Mouse (Mus musculus): ENCODE measurements around the gene Efcab12. TPM values are rescaled to one million over a fixed set of nuclear protein-coding genes. Genes with fewer than 3 reads are reported as not detected.
A peak's percentile ranks its signal among the peaks of the same experiment; 100 is the strongest.

The Efcab12 gene
- total RNA-seq (2012; rRNA removed) (not detected in 2 replicates), polyA plus RNA-seq (2012; ENCODE audit: insufficient read depth in 1 of 2, insufficient read length in 2 of 2, low read depth in 1 of 2, low replicate concordance in 2 of 2, missing spikeins in 1 of 2) (under 1 TPM in 1 of 2 experiments, not detected in 1; 0.11 TPM)

GRCm38 (mm10) chr6:115838161-115838597 is at the start of gene Efcab12:
Gene Efcab12 (minus strand): TSS chr6:115838412.
- no peak within 1 kb of the TSS for H3K9ac ChIP-seq (ENCODE audit: control insufficient read depth, low read depth, low read length, poor library complexity, severe bottlenecking)
- DNase-seq (ENCODE audit: low read depth, low spot score) = no peak
- no peaks in the 10 kb centered on the region for H3K27me3 ChIP-seq (ENCODE audit: control insufficient read depth in 1 of 2, insufficient read depth in 2 of 2, low read length in 2 of 2)
- H3K9me3 ChIP-seq (replicated peaks; ENCODE audit: insufficient read depth, low read length) = no peaks in the 10 kb centered on the region
- H3K79me2 ChIP-seq (ENCODE audit: control insufficient read depth, insufficient read depth, low read length, poor library complexity) = no peaks in the 10 kb centered on the region
- H3K27ac ChIP-seq (ENCODE audit: control insufficient read depth, low read depth, low read length) = no peak within 1 kb of the TSS
- no peaks in the 10 kb centered on the region for H3K4me1 ChIP-seq (ENCODE audit: control insufficient read depth in 1 of 2, insufficient read depth in 2 of 2, low read length in 2 of 2)
- no peaks in the 10 kb centered on the region for H3K36me3 ChIP-seq (ENCODE audit: control insufficient read depth in 1 of 2, insufficient read depth in 2 of 2, low read length in 2 of 2)
- TF ChIP-seq UBTF (IDR thresholded peaks at IDR 0.05; ENCODE audit: borderline replicate concordance, insufficient read depth, low read depth, low read length) (no peak), ELF1 (IDR thresholded peaks at IDR 0.05; ENCODE audit: low read depth, low read length) (no peak), HCFC1 (IDR thresholded peaks at IDR 0.05; ENCODE audit: low read depth, low read length) (no peak), ZNF384 (IDR thresholded peaks at IDR 0.05; ENCODE audit: low read depth, low read length) (no peak), NRF1 (IDR thresholded peaks at IDR 0.05; ENCODE audit: insufficient read depth, low read depth, low read length, poor library complexity, severe bottlenecking) (no peak), ETS1 (IDR thresholded peaks at IDR 0.05; ENCODE audit: low read depth, low read length) (no peak), USF2 (IDR thresholded peaks at IDR 0.05; ENCODE audit: borderline replicate concordance in 1 of 2, insufficient read depth in 1 of 2, low read depth in 1 of 2, low read length in 2 of 2) (no peak), MEF2A (IDR thresholded peaks at IDR 0.05; ENCODE audit: extremely low read depth, insufficient replicate concordance, low read depth, low read length, poor library complexity, severe bottlenecking) (no peak), CHD1 (IDR thresholded peaks at IDR 0.05; ENCODE audit: low read depth, low read length) (no peak), ZC3H11A (IDR thresholded peaks at IDR 0.05; ENCODE audit: low read depth, low read length) (no peak), TAL1 (IDR thresholded peaks at IDR 0.05; ENCODE audit: low read length) (no peak), MAX (IDR thresholded peaks at IDR 0.05; ENCODE audit: low read length) (no peak), MYC (IDR thresholded peaks at IDR 0.05; ENCODE audit: low read depth, low read length) (no peak), E2F4 (IDR thresholded peaks at IDR 0.05; ENCODE audit: borderline replicate concordance, low read depth, low read length) (no peak)
- H3K4me3 ChIP-seq (ENCODE audit: control insufficient read depth in 1 of 2, insufficient read depth in 1 of 2, low read depth in 2 of 2, low read length in 2 of 2) = no peak within 1 kb of the TSS

GRCm38 (mm10) chr6:115886894-115887293 is 48.7 kb upstream of the Efcab12 start:
- no peaks in the 10 kb centered on the region for H3K79me2 ChIP-seq (ENCODE audit: control insufficient read depth, insufficient read depth, low read length, poor library complexity)
- H3K9ac ChIP-seq (ENCODE audit: control insufficient read depth, low read depth, low read length, poor library complexity, severe bottlenecking) = peak overlapping the region; percentile 70
- peaks cover 0 to 9% of the 10 kb centered on the region in 2 experiments; a peak in 2 of 4 replicates for H3K4me1 ChIP-seq (ENCODE audit: control insufficient read depth in 1 of 2, insufficient read depth in 2 of 2, low read length in 2 of 2)
- H3K27me3 ChIP-seq (ENCODE audit: control insufficient read depth in 1 of 2, insufficient read depth in 2 of 2, low read length in 2 of 2) = no peaks in the 10 kb centered on the region
- no peaks in the 10 kb centered on the region for H3K9me3 ChIP-seq (replicated peaks; ENCODE audit: insufficient read depth, low read length)
- peak overlapping the region; percentile 25 to 48 for H3K4me3 ChIP-seq (ENCODE audit: control insufficient read depth in 1 of 2, insufficient read depth in 1 of 2, low read depth in 2 of 2, low read length in 2 of 2)
- DNase-seq (ENCODE audit: low read depth, low spot score) = peak; percentile 94
- H3K36me3 ChIP-seq (ENCODE audit: control insufficient read depth in 1 of 2, insufficient read depth in 2 of 2, low read length in 2 of 2) = peaks cover 0 to 11% of the 10 kb centered on the region in 2 experiments; a peak in 2 of 4 replicates
- H3K27ac ChIP-seq (ENCODE audit: control insufficient read depth, low read depth, low read length) = peak overlapping the region; percentile 68
- TF ChIP-seq MAFK (IDR thresholded peaks at IDR 0.05; ENCODE audit: borderline replicate concordance, low read depth, low read length) = no peak
- peak; percentile 28; the same call in 1 of the 2 replicates for TF ChIP-seq TCF12 (IDR thresholded peaks at IDR 0.05; ENCODE audit: low read depth, low read length)
- peak; percentile 43; the same call in 1 of the 2 replicates for TF ChIP-seq MYB (IDR thresholded peaks at IDR 0.05; ENCODE audit: low read depth, low read length)
- 0 out of 2 replicates have a peak, but pooled peaks have one; percentile 12 for TF ChIP-seq POLR2AphosphoS5 (IDR thresholded peaks at IDR 0.05; ENCODE audit: borderline replicate concordance, low read depth, low read length)
- no peak for TF ChIP-seq JUND (IDR thresholded peaks at IDR 0.05; ENCODE audit: low read depth, low read length)
- TF ChIP-seq SIN3A (IDR thresholded peaks at IDR 0.05; ENCODE audit: low read length) = peak; percentile 58; the same call in 1 of the 2 replicates
- TF ChIP-seq ZC3H11A (IDR thresholded peaks at IDR 0.05; ENCODE audit: low read depth, low read length) = no peak
- TF ChIP-seq UBTF (IDR thresholded peaks at IDR 0.05; ENCODE audit: borderline replicate concordance, insufficient read depth, low read depth, low read length) = 0 out of 2 replicates have a peak, but pooled peaks have one; percentile 43
- TF ChIP-seq POLR2A (IDR thresholded peaks at IDR 0.05; ENCODE audit: control insufficient read depth in 1 of 2, insufficient read depth in 1 of 2, low read depth in 1 of 2, low read length in 2 of 2, poor library complexity in 1 of 2) = peak in 1 of 2 experiments; percentile 83; a peak in 2 of 4 replicates
- TF ChIP-seq ZKSCAN1 (IDR thresholded peaks at IDR 0.05; ENCODE audit: low read depth, low read length) = no peak
- 0 out of 2 replicates have a peak, but pooled peaks have one; percentile 15 for TF ChIP-seq GATA1 (IDR thresholded peaks at IDR 0.05; ENCODE audit: low read depth, low read length)
- TF ChIP-seq HCFC1 (IDR thresholded peaks at IDR 0.05; ENCODE audit: low read depth, low read length) = peak; percentile 64; the same call in 1 of the 2 replicates
- peak; percentile 46; the same call in 1 of the 2 replicates for TF ChIP-seq ZMIZ1 (IDR thresholded peaks at IDR 0.05; ENCODE audit: low read depth, low read length)
- TF ChIP-seq MXI1 (IDR thresholded peaks at IDR 0.05; ENCODE audit: low read depth, low read length) = no peak
- TF ChIP-seq MAZ (IDR thresholded peaks at IDR 0.05; ENCODE audit: low read depth, low read length) = no peak
- TF ChIP-seq ELF1 (IDR thresholded peaks at IDR 0.05; ENCODE audit: low read depth, low read length) = 0 out of 2 replicates have a peak, but pooled peaks have one; percentile 41
- peak; percentile 51; the same call in 1 of the 2 replicates for TF ChIP-seq POLR2AphosphoS2 (IDR thresholded peaks at IDR 0.05; ENCODE audit: low read length)
- peak; percentile 54 to 56; a peak in 2 of 4 replicates for TF ChIP-seq EP300 (IDR thresholded peaks at IDR 0.05; ENCODE audit: low read depth in 1 of 2, low read length in 2 of 2)
- no peak for TF ChIP-seq E2F4 (IDR thresholded peaks at IDR 0.05; ENCODE audit: borderline replicate concordance, low read depth, low read length)

Measured in MEL (cell line).